Comparison of ENCODE assay signal across 9 mouse cellular contexts in genomic region chr11:94652973-94653372, GRCm38 (mm10). TPM values are rescaled to one million over a fixed set of nuclear protein-coding genes. Genes with fewer than 3 reads are reported as not detected.
A peak's percentile ranks its signal among the peaks of the same experiment; 100 is the strongest.
DNase-seq lines count a peak whose midpoint lies in the region; ATAC-seq and TF ChIP-seq lines count a peak whose summit lies in the region.
"Had no signal": no experiment of that assay in that cellular context is flagged by ENCODE, and none has a peak within 500 bp of the region (broad histone marks: within the 10 kb centered on the region; RNA-seq: fewer than 3 reads in every experiment).

No protein-coding gene starts in this region.

- no peak for TF ChIP-seq EP300 in lung, postnatal 0 days (IDR thresholded peaks at IDR 0.05)

- H3K9me3 ChIP-seq in lung, postnatal 0 days (ENCODE audit: low read length) = no peaks in the 10 kb centered on the region
- H3K9me3 ChIP-seq in forebrain, embryonic 11.5 days (ENCODE audit: control insufficient read depth, low read length) = no peaks in the 10 kb centered on the region
- no peaks in the 10 kb centered on the region for H3K9me3 ChIP-seq in limb, embryonic 14.5 days (ENCODE audit: control insufficient read depth, low read length)
- no peaks in the 10 kb centered on the region for H3K9me3 ChIP-seq in stomach, embryonic 15.5 days

- peaks cover 3% of the 10 kb centered on the region; the same call in 1 of the 2 replicates for H3K4me1 ChIP-seq in lung, postnatal 0 days (ENCODE audit: insufficient read depth, low read depth, low read length)
- peaks cover 2% of the 10 kb centered on the region for H3K4me1 ChIP-seq in lung, adult 2 months (ENCODE audit: control insufficient read depth, insufficient read depth, low read length)
- no peaks in the 10 kb centered on the region; the same call in 1 of the 2 replicates for H3K4me1 ChIP-seq in forebrain, embryonic 11.5 days (replicated peaks; ENCODE audit: control insufficient read depth, insufficient read depth, low read length)
- peaks cover 12% of the 10 kb centered on the region for H3K4me1 ChIP-seq in limb, embryonic 14.5 days (ENCODE audit: control insufficient read depth, insufficient read depth, low read length)
- peaks cover 7% of the 10 kb centered on the region; the same call in 1 of the 2 replicates for H3K4me1 ChIP-seq in stomach, embryonic 15.5 days

- 44% methylated on average over 8 of the region's 8 CpGs for WGBS in lung, postnatal 0 days
- WGBS in lung, adult 2 months = 39% methylated on average over 8 of the region's 8 CpGs
- WGBS in forebrain, embryonic 11.5 days = 48% methylated on average over 8 of the region's 8 CpGs
- WGBS in limb, embryonic 14.5 days = 53% methylated on average over 8 of the region's 8 CpGs
- WGBS in stomach, embryonic 15.5 days = 43% methylated on average over 8 of the region's 8 CpGs

- no peak overlapping the region for H3K27ac ChIP-seq in lung, postnatal 0 days (ENCODE audit: low read length)
- no peak overlapping the region for H3K27ac ChIP-seq in forebrain, embryonic 11.5 days (ENCODE audit: low read depth, low read length)
- no peak overlapping the region for H3K27ac ChIP-seq in limb, embryonic 14.5 days (replicated peaks; ENCODE audit: low read depth, low read length)
- H3K27ac ChIP-seq in stomach, embryonic 15.5 days = no peak overlapping the region

- H3K27me3 ChIP-seq in lung, postnatal 0 days (replicated peaks; ENCODE audit: insufficient read depth, low read length) = no peaks in the 10 kb centered on the region
- no peaks in the 10 kb centered on the region for H3K27me3 ChIP-seq in forebrain, embryonic 11.5 days (ENCODE audit: control insufficient read depth, insufficient read depth, low read length)
- no peaks in the 10 kb centered on the region for H3K27me3 ChIP-seq in limb, embryonic 14.5 days (ENCODE audit: control insufficient read depth, insufficient read depth, low read length)
- H3K27me3 ChIP-seq in stomach, embryonic 15.5 days (replicated peaks) = no peaks in the 10 kb centered on the region

- ATAC-seq in lung, postnatal 0 days = no peak
- ATAC-seq in forebrain, embryonic 11.5 days (replicated peaks; ENCODE audit: low FRiP score) = no peak
- ATAC-seq in limb, embryonic 14.5 days (ENCODE audit: low FRiP score, low read depth) = no peak
- no peak for ATAC-seq in stomach, embryonic 15.5 days (ENCODE audit: insufficient read depth, low FRiP score, low read depth)
- ATAC-seq in monocyte, adult 5-6 weeks (replicated peaks; ENCODE audit: insufficient number of reproducible peaks, low FRiP score, low TSS enrichment, poor library complexity, severe bottlenecking) = no peak

- 0 out of 2 replicates have a peak, but pooled peaks cover 5% of the 10 kb centered on the region for H3K36me3 ChIP-seq in lung, postnatal 0 days (ENCODE audit: insufficient read depth, low read length)
- peaks cover 2% of the 10 kb centered on the region; the same call in 1 of the 2 replicates for H3K36me3 ChIP-seq in forebrain, embryonic 11.5 days (ENCODE audit: control insufficient read depth, insufficient read depth, low read length)
- H3K36me3 ChIP-seq in limb, embryonic 14.5 days (ENCODE audit: control insufficient read depth, insufficient read depth, low read length) = peaks cover 25% of the 10 kb centered on the region; the same call in 1 of the 2 replicates
- H3K36me3 ChIP-seq in stomach, embryonic 15.5 days = peaks cover 7% of the 10 kb centered on the region; the same call in 1 of the 2 replicates

- no peak overlapping the region for H3K9ac ChIP-seq in lung, postnatal 0 days (replicated peaks; ENCODE audit: low read depth)
- H3K9ac ChIP-seq in forebrain, embryonic 11.5 days (ENCODE audit: low read length) = peak overlapping the region; percentile 71
- H3K9ac ChIP-seq in limb, embryonic 14.5 days (ENCODE audit: low read depth, low read length, severe bottlenecking) = peak overlapping the region; percentile 64; the same call in 1 of the 2 replicates
- H3K9ac ChIP-seq in stomach, embryonic 15.5 days = no peak overlapping the region; the same call in 1 of the 2 replicates

- no peak for DNase-seq in lung, postnatal 0 days (ENCODE audit: low spot score)
- DNase-seq in lung, adult 2 months = no peak
- DNase-seq in forebrain, embryonic 11.5 days (ENCODE audit: low spot score) = no peak
- DNase-seq in limb, embryonic 14.5 days (ENCODE audit: low spot score) = no peak
- DNase-seq in ovary, postnatal 36 days (ENCODE audit: low spot score) = no peak
- DNase-seq in thymus, postnatal 10 days (ENCODE audit: low spot score in 2 of 2) = no peak

- H3K4me3 ChIP-seq in lung, postnatal 0 days (ENCODE audit: low read depth, low read length) = no peak overlapping the region
- H3K4me3 ChIP-seq in lung, adult 2 months (replicated peaks; ENCODE audit: extremely low read depth, low read depth, low read length) = no peak overlapping the region
- H3K4me3 ChIP-seq in forebrain, embryonic 11.5 days (ENCODE audit: low read depth, low read length) = peak overlapping the region; percentile 61
- H3K4me3 ChIP-seq in limb, embryonic 14.5 days (replicated peaks; ENCODE audit: low read length) = peak overlapping the region; percentile 62
- peak overlapping the region; percentile 81 for H3K4me3 ChIP-seq in stomach, embryonic 15.5 days (replicated peaks)

- H3K4me2 ChIP-seq in lung, postnatal 0 days (replicated peaks; ENCODE audit: low read depth, low read length) = peak overlapping the region; percentile 75; the same call in 1 of the 2 replicates
- peak overlapping the region; percentile 51 for H3K4me2 ChIP-seq in forebrain, embryonic 11.5 days (ENCODE audit: low read depth, low read length, severe bottlenecking)
- H3K4me2 ChIP-seq in limb, embryonic 14.5 days (replicated peaks; ENCODE audit: low read depth, low read length, severe bottlenecking) = peak overlapping the region; percentile 85
- H3K4me2 ChIP-seq in stomach, embryonic 15.5 days = peak overlapping the region; percentile 82

- TF ChIP-seq POLR2A in lung, adult 2 months (IDR thresholded peaks at IDR 0.05; ENCODE audit: borderline replicate concordance, extremely low read depth, low read depth, low read length) = no peak
- no peak for TF ChIP-seq POLR2A in limb, embryonic 14.5 days (IDR thresholded peaks at IDR 0.05; ENCODE audit: borderline replicate concordance, extremely low read depth, insufficient read depth, insufficient read length)

- TF ChIP-seq CTCF in lung, postnatal 0 days (IDR thresholded peaks at IDR 0.05) = no peak
- TF ChIP-seq CTCF in lung, adult 2 months (IDR thresholded peaks at IDR 0.05; ENCODE audit: insufficient read depth, low read length) = no peak

RNA-seq across cellular contexts. Expression of gene Mrpl27, which starts 0.6 kb away (rescaled TPM):
- 113 and 118 TPM in 2 replicates for polyA plus RNA-seq in lung, postnatal 0 days (2015; fragmentation: Nextera tagmentation; extraction: Ambion mirVana)
- polyA plus RNA-seq in lung, adult 2 months (2012; rRNA removed) = 32.8 and 34.7 TPM in 2 replicates
- polyA plus RNA-seq in forebrain, embryonic 11.5 days (2014; fragmentation: Nextera tagmentation; extraction: Ambion mirVana) = 122 and 125 TPM in 2 replicates
- 79.4 and 113 TPM in 2 replicates for polyA plus RNA-seq in limb, embryonic 14.5 days (2012; rRNA removed)
- 113 and 126 TPM in 2 replicates for polyA plus RNA-seq in limb, embryonic 14.5 days (2014; fragmentation: Nextera tagmentation; extraction: Ambion mirVana)
- polyA plus RNA-seq in stomach, embryonic 15.5 days (2015; fragmentation: Nextera tagmentation; extraction: Ambion mirVana) = 136 and 150 TPM in 2 replicates
- total RNA-seq in monocyte, adult 5-6 weeks (2017) = 13.2 to 23.6 TPM (median 19.1 TPM) in 3 replicates

RNA-seq across cellular contexts. Expression of gene Eme1, which starts 0.8 kb away (rescaled TPM):
- polyA plus RNA-seq in lung, postnatal 0 days (2015; fragmentation: Nextera tagmentation; extraction: Ambion mirVana) = 0.87 and 1.0 TPM in 2 replicates
- polyA plus RNA-seq in lung, adult 2 months (2012; rRNA removed) = 0.11 and 0.51 TPM in 2 replicates
- 57.2 and 60.0 TPM in 2 replicates for polyA plus RNA-seq in forebrain, embryonic 11.5 days (2014; fragmentation: Nextera tagmentation; extraction: Ambion mirVana)
- polyA plus RNA-seq in limb, embryonic 14.5 days (2012; rRNA removed) = 18.9 and 19.5 TPM in 2 replicates
- polyA plus RNA-seq in limb, embryonic 14.5 days (2014; fragmentation: Nextera tagmentation; extraction: Ambion mirVana) = 16.5 and 19.4 TPM in 2 replicates
- 16.6 and 17.6 TPM in 2 replicates for polyA plus RNA-seq in stomach, embryonic 15.5 days (2015; fragmentation: Nextera tagmentation; extraction: Ambion mirVana)
- total RNA-seq in monocyte, adult 5-6 weeks (2017) = 1.2 TPM in 1 of 3 replicates, not detected in the others
- total RNA-seq: left cerebral cortex, adult 2 months had no signal

RNA-seq across cellular contexts. Expression of gene Lrrc59, which starts 23.4 kb away (rescaled TPM):
- polyA plus RNA-seq in lung, postnatal 0 days (2015; fragmentation: Nextera tagmentation; extraction: Ambion mirVana) = 72.9 and 75.0 TPM in 2 replicates
- polyA plus RNA-seq in lung, adult 2 months (2012; rRNA removed) = 41.4 and 46.3 TPM in 2 replicates
- 226 and 244 TPM in 2 replicates for polyA plus RNA-seq in forebrain, embryonic 11.5 days (2014; fragmentation: Nextera tagmentation; extraction: Ambion mirVana)
- 149 TPM in 2 replicates for polyA plus RNA-seq in limb, embryonic 14.5 days (2012; rRNA removed)
- polyA plus RNA-seq in limb, embryonic 14.5 days (2014; fragmentation: Nextera tagmentation; extraction: Ambion mirVana) = 197 and 200 TPM in 2 replicates
- 223 and 264 TPM in 2 replicates for polyA plus RNA-seq in stomach, embryonic 15.5 days (2015; fragmentation: Nextera tagmentation; extraction: Ambion mirVana)
- total RNA-seq in monocyte, adult 5-6 weeks (2017) = 61.6 to 80.3 TPM (median 69.2 TPM) in 3 replicates

RNA-seq across cellular contexts. Expression of gene Xylt2, which starts 24.3 kb away (rescaled TPM):
- 13.3 and 14.1 TPM in 2 replicates for polyA plus RNA-seq in lung, postnatal 0 days (2015; fragmentation: Nextera tagmentation; extraction: Ambion mirVana)
- 38.4 and 41.1 TPM in 2 replicates for polyA plus RNA-seq in lung, adult 2 months (2012; rRNA removed)
- polyA plus RNA-seq in forebrain, embryonic 11.5 days (2014; fragmentation: Nextera tagmentation; extraction: Ambion mirVana) = 18.0 and 19.8 TPM in 2 replicates
- 40.0 and 52.7 TPM in 2 replicates for polyA plus RNA-seq in limb, embryonic 14.5 days (2012; rRNA removed)
- polyA plus RNA-seq in limb, embryonic 14.5 days (2014; fragmentation: Nextera tagmentation; extraction: Ambion mirVana) = 27.4 and 28.6 TPM in 2 replicates
- 19.3 and 20.3 TPM in 2 replicates for polyA plus RNA-seq in stomach, embryonic 15.5 days (2015; fragmentation: Nextera tagmentation; extraction: Ambion mirVana)
- total RNA-seq in monocyte, adult 5-6 weeks (2017) = 7.1 to 16.8 TPM (median 11.4 TPM) in 3 replicates

RNA-seq across cellular contexts. Expression of gene Acsf2, which starts 51.3 kb away (rescaled TPM):
- 3.2 and 3.4 TPM in 2 replicates for polyA plus RNA-seq in lung, postnatal 0 days (2015; fragmentation: Nextera tagmentation; extraction: Ambion mirVana)
- polyA plus RNA-seq in lung, adult 2 months (2012; rRNA removed) = 28.0 and 35.2 TPM in 2 replicates
- polyA plus RNA-seq in forebrain, embryonic 11.5 days (2014; fragmentation: Nextera tagmentation; extraction: Ambion mirVana) = 6.3 and 6.9 TPM in 2 replicates
- polyA plus RNA-seq in limb, embryonic 14.5 days (2012; rRNA removed) = 36.3 and 43.2 TPM in 2 replicates
- polyA plus RNA-seq in limb, embryonic 14.5 days (2014; fragmentation: Nextera tagmentation; extraction: Ambion mirVana) = 9.5 and 10.7 TPM in 2 replicates
- polyA plus RNA-seq in stomach, embryonic 15.5 days (2015; fragmentation: Nextera tagmentation; extraction: Ambion mirVana) = 4.4 and 6.4 TPM in 2 replicates
- 1.8 to 10.8 TPM (median 2.8 TPM) in 3 replicates for total RNA-seq in monocyte, adult 5-6 weeks (2017)

Comparison
In these comparisons a context has a peak if more than half of its experiments do, and no peak if none do; other contexts are left out.
1. H3K4me3 ChIP-seq: peak in forebrain, embryonic 11.5 days (single experiment), limb, embryonic 14.5 days (single experiment) and stomach, embryonic 15.5 days (single experiment); none in lung, postnatal 0 days (single experiment) and lung, adult 2 months (single experiment).
2. H3K9ac ChIP-seq: peak in forebrain, embryonic 11.5 days (single experiment) and limb, embryonic 14.5 days (single experiment); none in lung, postnatal 0 days (single experiment) and stomach, embryonic 15.5 days (single experiment).
3. Peak in every context shown above with its lines, with median percentiles within 50 percentile points of each other: H3K4me2 ChIP-seq.